Mouse (Mus musculus) gastrocnemius, adult 8-10 months (tissue): ENCODE data around the gene Abcc2. TPM values are rescaled to one million over a fixed set of nuclear protein-coding genes. Genes with fewer than 3 reads are reported as not detected.

ENCODE experiments used
- total RNA-seq, 4 experiments: library from RNA; stranded (reverse); gene quantifications; 2 replicates each; pipeline ENCODE4 v1.2.4; 2022

Gene Abcc2
- total RNA-seq, 4 experiments from 2014 or later: 0.11 TPM; not detected in 3

Other genes with a start within 250 kb of the Abcc2 start
- not detected for gene Nkx2-3, start 169.9 kb upstream of the Abcc2 start, total RNA-seq
- 10 to 100 TPM; 26.4 to 36.4 (median 31.5) TPM for gene Slc25a28, start 107.3 kb upstream of the Abcc2 start, total RNA-seq
- gene Entpd7, start 92.5 kb upstream of the Abcc2 start, total RNA-seq: 1 to 10 TPM in 2 of 4 experiments, under 1 TPM in 2; 0.67 to 1.1 (median 0.92) TPM
- gene Cutc, start 29.2 kb upstream of the Abcc2 start, total RNA-seq: 10 to 100 TPM; 15.2 to 22.9 (median 17.6) TPM
- gene Cox15, start 29.2 kb upstream of the Abcc2 start, total RNA-seq: 10 to 100 TPM; 11.2 to 15.1 (median 13.3) TPM
- 10 to 100 TPM; 10.9 to 13.2 (median 12.2) TPM for gene Dnmbp, start 158.0 kb downstream of the Abcc2 start, total RNA-seq
- under 1 TPM in 3 of 4 experiments, not detected in 1; 0.16 to 0.31 (median 0.17) TPM for gene Cpn1, start 204.4 kb downstream of the Abcc2 start, total RNA-seq
- gene Cyp2c23, start 247.0 kb downstream of the Abcc2 start, total RNA-seq: under 1 TPM in 2 of 4 experiments, not detected in 2; 0.20 to 0.35 TPM